ENCODE assay signal across 22 mouse cellular contexts in genomic region chr3:153222611-153223402, GRCm38 (mm10).
DNase-seq lines count a peak whose midpoint lies in the region; ATAC-seq lines count a peak whose summit lies in the region.
"Had no signal": no experiment of that assay in that cellular context is flagged by ENCODE, and none has a peak within 500 bp of the region (broad histone marks: within the 10 kb centered on the region; RNA-seq: fewer than 3 reads in every experiment).

No protein-coding gene starts in this region.

- no peak overlapping the region for H3K4me2 ChIP-seq in midbrain, embryonic 11.5 days
- no peak overlapping the region for H3K4me2 ChIP-seq in midbrain, embryonic 13.5 days (replicated peaks)
- H3K4me2 ChIP-seq: forebrain, embryonic 15.5 days; heart, embryonic 13.5 days; hindbrain, embryonic 15.5 days; lung, embryonic 14.5 days; midbrain, embryonic 15.5 days had no signal

- H3K4me1 ChIP-seq in midbrain, embryonic 11.5 days (ENCODE audit: control insufficient read depth, insufficient read depth, low read length), result no peaks in the 10 kb centered on the region
- no peaks in the 10 kb centered on the region for H3K4me1 ChIP-seq in midbrain, embryonic 13.5 days (replicated peaks)
- H3K4me1 ChIP-seq: embryonic facial prominence, embryonic 10.5 days; forebrain, embryonic 15.5 days; heart, embryonic 13.5 days; hindbrain, embryonic 15.5 days; midbrain, embryonic 15.5 days had no signal

- ATAC-seq in midbrain, embryonic 11.5 days (ENCODE audit: low FRiP score), result no peak
- ATAC-seq in midbrain, embryonic 13.5 days, result no peak
- ATAC-seq in erythroid progenitor cell, adult 5-6 weeks (replicated peaks; ENCODE audit: low FRiP score, poor library complexity, severe bottlenecking), result no peak
- ATAC-seq: forebrain, embryonic 15.5 days; midbrain, embryonic 15.5 days had no signal

- H3K9ac ChIP-seq in midbrain, embryonic 11.5 days (ENCODE audit: low read length), result no peak overlapping the region
- H3K9ac ChIP-seq in midbrain, embryonic 13.5 days (replicated peaks), result no peak overlapping the region
- H3K9ac ChIP-seq: forebrain, embryonic 15.5 days; heart, embryonic 13.5 days; hindbrain, embryonic 15.5 days; lung, embryonic 14.5 days; midbrain, embryonic 15.5 days had no signal

- no peaks in the 10 kb centered on the region for H3K36me3 ChIP-seq in midbrain, embryonic 11.5 days (ENCODE audit: control insufficient read depth, insufficient read depth, low read length)
- H3K36me3 ChIP-seq in midbrain, embryonic 13.5 days, result no peaks in the 10 kb centered on the region
- H3K36me3 ChIP-seq: embryonic facial prominence, embryonic 10.5 days; forebrain, embryonic 15.5 days; heart, embryonic 13.5 days; hindbrain, embryonic 15.5 days; limb, embryonic 10.5 days; midbrain, embryonic 15.5 days had no signal

- WGBS in midbrain, embryonic 11.5 days, result 86% methylated on average over 10 of the region's 10 CpGs
- 87% methylated on average over 10 of the region's 10 CpGs for WGBS in midbrain, embryonic 13.5 days

- no peaks in the 10 kb centered on the region for H3K9me3 ChIP-seq in midbrain, embryonic 11.5 days (ENCODE audit: control insufficient read depth, low read length)
- H3K9me3 ChIP-seq in midbrain, embryonic 13.5 days, result no peaks in the 10 kb centered on the region
- H3K9me3 ChIP-seq: embryonic facial prominence, embryonic 10.5 days; forebrain, embryonic 15.5 days; heart, embryonic 13.5 days; hindbrain, embryonic 15.5 days; limb, embryonic 10.5 days; midbrain, embryonic 15.5 days had no signal

- H3K4me3 ChIP-seq in midbrain, embryonic 11.5 days (ENCODE audit: low read depth, low read length), result no peak overlapping the region
- no peak overlapping the region for H3K4me3 ChIP-seq in midbrain, embryonic 13.5 days (replicated peaks)
- H3K4me3 ChIP-seq: embryonic facial prominence, embryonic 10.5 days; forebrain, embryonic 15.5 days; heart, embryonic 13.5 days; hindbrain, embryonic 15.5 days; layer of hippocampus, adult 2 months; left cerebral cortex, adult 2 months; limb, embryonic 10.5 days; midbrain, embryonic 15.5 days had no signal

- peak; percentile 69 for DNase-seq in midbrain, embryonic 11.5 days (ENCODE audit: low spot score, missing footprints)
- DNase-seq in kidney, adult 9 months, result peak; percentile 74
- DNase-seq in kidney, postnatal 36 days, result peak; percentile 34 to 70
- DNase-seq in yolk sac, embryonic 10.5 days (ENCODE audit: low spot score), result peak; percentile 62
- DNase-seq in right cerebral cortex, postnatal 14 days, result no peak
- no peak for DNase-seq in spleen, postnatal 4 days (ENCODE audit: low spot score in 2 of 2)
- DNase-seq: adrenal gland, postnatal 14 days; cerebellum, adult 11-12 months; cerebellum, postnatal 36 days; heart, postnatal 36 days; lung, embryonic 14.5 days had no signal

- no peaks in the 10 kb centered on the region for H3K27me3 ChIP-seq in midbrain, embryonic 11.5 days (ENCODE audit: control insufficient read depth, insufficient read depth, low read length)
- H3K27me3 ChIP-seq in midbrain, embryonic 13.5 days, result no peaks in the 10 kb centered on the region
- H3K27me3 ChIP-seq: forebrain, embryonic 15.5 days; heart, embryonic 13.5 days; hindbrain, embryonic 15.5 days; midbrain, embryonic 15.5 days had no signal

- H3K27ac ChIP-seq in midbrain, embryonic 11.5 days (ENCODE audit: low read depth, low read length), result no peak overlapping the region
- no peak overlapping the region for H3K27ac ChIP-seq in midbrain, embryonic 13.5 days
- H3K27ac ChIP-seq: embryonic facial prominence, embryonic 10.5 days; forebrain, embryonic 15.5 days; heart, embryonic 13.5 days; hindbrain, embryonic 15.5 days; layer of hippocampus, adult 2 months; left cerebral cortex, adult 2 months; limb, embryonic 10.5 days; macrophage; midbrain, embryonic 15.5 days had no signal

Comparison
In these comparisons a context has a peak if more than half of its experiments do, and no peak if none do; other contexts are left out.
1. DNase-seq: peak in midbrain, embryonic 11.5 days (single experiment), kidney, adult 9 months (single experiment), kidney, postnatal 36 days (2 of 2) and yolk sac, embryonic 10.5 days (single experiment); none in right cerebral cortex, postnatal 14 days (single experiment) and spleen, postnatal 4 days (0 of 2).